Mouse (Mus musculus) hindbrain, embryonic 12.5 days (tissue): ENCODE measurements at regions not wholly inside any gene's neighbourhood (a gene's known extent, or its start where the extent isn't known, plus 50 kb on each side); places are given as distances from the start of the nearest gene placed in this dataset.

Source experiments
- ATAC-seq: fragments of 200-750 bp; cut with Nextera tagmentation; 2 replicates; pipeline ENCODE4 v1.8.0; 2017; ENCODE audit warnings: moderate TSS enrichment; ENCODE audit not compliant: low FRiP score
- H3K27ac ChIP-seq: fragments of 300-500 bp; sonication (generic); 2 replicates; pipeline ENCODE4 v1.5.1; 2016; ENCODE audit warnings: mild to moderate bottlenecking
- H3K27me3 ChIP-seq: fragments of 300-500 bp; sonication (generic); 2 replicates; pipeline ENCODE4 v1.6.1; 2016; ENCODE audit warnings: mild to moderate bottlenecking
- H3K36me3 ChIP-seq: fragments of 300-500 bp; sonication (generic); 2 replicates; pipeline ENCODE4 v1.6.1; 2016; ENCODE audit warnings: mild to moderate bottlenecking
- H3K4me1 ChIP-seq: fragments of 300-500 bp; sonication (generic); 2 replicates; pipeline ENCODE4 v1.6.1; 2016
- H3K4me2 ChIP-seq: fragments of 300-500 bp; sonication (generic); replicated peaks from 2 replicates; pipeline ENCODE4 v1.6.1; 2016; ENCODE audit warnings: mild to moderate bottlenecking
- H3K4me3 ChIP-seq: fragments of 300-500 bp; sonication (generic); 2 replicates; pipeline ENCODE4 v1.5.1; 2016; ENCODE audit warnings: mild to moderate bottlenecking
- H3K9ac ChIP-seq: fragments of 300-500 bp; sonication (generic); 2 replicates; pipeline ENCODE4 v1.6.1; 2016; ENCODE audit warnings: mild to moderate bottlenecking, moderate library complexity
- H3K9me3 ChIP-seq: fragments of 300-500 bp; sonication (generic); replicated peaks from 2 replicates; pipeline ENCODE4 v1.6.1; 2016; ENCODE audit warnings: mild to moderate bottlenecking
- WGBS: fragments of 180-500 bp; shearing (Covaris S2); methylation state at CpG from one replicate; pipeline ENCODE4 v1.1.7; 2016; 5-methylcytosine and 5-hydroxymethylcytosine counted together

DNA sequence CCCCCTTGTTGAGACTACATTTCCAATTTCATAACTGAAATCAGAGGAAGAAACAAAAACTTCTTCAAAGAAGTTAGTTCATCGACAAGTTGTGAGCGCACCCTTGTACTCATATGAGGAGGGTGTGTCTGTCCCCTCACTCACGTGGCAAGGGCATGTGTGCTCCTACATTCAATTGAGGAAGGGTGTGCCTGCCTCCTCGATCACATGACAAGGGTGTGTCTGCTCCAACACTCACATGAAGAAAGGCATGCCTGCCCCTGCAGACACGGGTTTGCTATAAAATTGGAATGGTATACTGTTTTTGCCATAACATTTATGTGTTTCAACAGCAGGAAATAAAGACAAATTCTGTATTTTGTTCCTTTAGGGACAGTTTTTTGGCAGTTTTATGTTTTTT lies 290.6 kb upstream of the Spred2 start:
- 87% methylated on average over 5 of the region's 5 CpGs for whole genome bisulfite sequencing

GRCm38 (mm10) chr11:19641153-19641552 lies 283.0 kb upstream of the Spred2 start:
- no peak for ATAC-seq
- no peak overlapping the region for H3K4me2 ChIP-seq
- no peak overlapping the region for H3K27ac ChIP-seq
- 62% methylated on average over 8 of the region's 8 CpGs for WGBS
- H3K4me3 ChIP-seq, result no peak overlapping the region
- H3K4me1 ChIP-seq, result no peaks in the 10 kb centered on the region
- H3K9me3 ChIP-seq, result no peaks in the 10 kb centered on the region
- no peaks in the 10 kb centered on the region for H3K36me3 ChIP-seq
- no peaks in the 10 kb centered on the region for H3K27me3 ChIP-seq
- H3K9ac ChIP-seq, result no peak overlapping the region

More for the DNA sequence above, 290.6 kb upstream of the Spred2 start:
- Histone ChIP-seq H3K9me3 (no peaks in the 10 kb centered on the region), H3K4me3 (no peak overlapping the region), H3K4me2 (no peak overlapping the region), H3K36me3 (no peaks in the 10 kb centered on the region), H3K4me1 (no peaks in the 10 kb centered on the region), H3K27ac (no peak overlapping the region), H3K9ac (no peak overlapping the region), H3K27me3 (no peaks in the 10 kb centered on the region)
- ATAC-seq, result no peak

DNA sequence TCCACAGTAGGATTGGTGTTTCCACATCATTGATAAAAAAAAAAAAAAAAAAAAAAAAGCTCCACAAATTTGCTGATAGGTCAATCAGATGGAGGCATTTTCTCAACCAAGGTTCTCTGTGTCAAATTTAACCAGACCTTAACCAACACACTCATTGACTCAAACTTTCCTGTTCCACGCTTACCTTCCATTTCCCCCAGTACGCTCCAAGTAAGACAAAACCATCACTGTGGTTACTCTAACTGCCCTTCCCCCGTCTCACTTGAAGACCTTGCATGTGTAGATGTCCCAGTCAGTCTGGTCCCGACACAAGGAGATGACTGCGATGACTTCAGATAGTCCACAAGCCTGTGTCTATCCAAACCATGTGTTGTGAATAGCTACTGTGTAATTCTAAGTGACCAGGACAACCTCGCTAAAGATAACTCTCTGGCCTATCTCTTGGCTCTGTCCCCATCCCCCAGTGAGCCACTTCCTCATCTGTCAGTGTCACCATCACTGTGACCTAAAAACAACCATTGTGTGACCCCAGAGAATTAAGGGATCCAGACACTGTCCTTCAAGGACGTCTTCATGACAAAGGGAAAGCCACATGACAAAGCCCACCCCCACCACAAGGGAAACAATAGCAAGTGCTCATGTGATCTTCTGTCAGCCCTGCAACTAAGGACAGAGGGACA lies 279.9 kb upstream of the Spred2 start:
- Histone ChIP-seq H3K36me3 (no peaks in the 10 kb centered on the region), H3K4me3 (no peak overlapping the region), H3K27me3 (no peaks in the 10 kb centered on the region), H3K4me2 (no peak overlapping the region), H3K9me3 (no peaks in the 10 kb centered on the region), H3K4me1 (no peaks in the 10 kb centered on the region), H3K9ac (no peak overlapping the region), H3K27ac (no peak overlapping the region)
- no peak for ATAC-seq
- 62% methylated on average over 7 of the region's 7 CpGs for WGBS

DNA sequence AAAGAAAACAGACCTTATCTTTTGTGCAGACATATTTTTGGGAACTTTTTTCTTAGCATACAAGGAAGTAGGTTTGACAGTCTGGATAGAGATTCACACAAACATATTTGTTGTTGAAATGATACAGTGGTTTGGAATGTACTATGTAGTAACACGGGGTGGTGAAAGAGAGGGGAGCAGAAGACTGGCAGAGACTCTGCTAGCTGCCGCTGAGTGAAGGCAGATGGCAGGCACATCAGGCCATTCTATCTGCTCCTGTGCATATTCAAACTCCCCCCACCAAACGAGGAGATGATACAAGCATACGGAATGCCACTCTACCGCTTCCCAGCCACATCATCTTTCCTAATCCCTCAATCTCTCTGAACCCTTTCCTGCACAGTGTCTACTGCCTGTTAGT lies 279.1 kb upstream of the Spred2 start:
- Histone ChIP-seq H3K4me2 (no peak overlapping the region), H3K36me3 (no peaks in the 10 kb centered on the region), H3K4me3 (no peak overlapping the region), H3K9ac (no peak overlapping the region), H3K4me1 (no peaks in the 10 kb centered on the region), H3K27ac (no peak overlapping the region), H3K27me3 (no peaks in the 10 kb centered on the region), H3K9me3 (no peaks in the 10 kb centered on the region)
- ATAC-seq, result no peak
- WGBS, result 73% methylated on average over 5 of the region's 5 CpGs

GRCm38 (mm10) chr11:19651522-19651921 lies 272.7 kb upstream of the Spred2 start:
- no peak overlapping the region for H3K9ac ChIP-seq
- H3K36me3 ChIP-seq, result no peaks in the 10 kb centered on the region
- no peaks in the 10 kb centered on the region for H3K27me3 ChIP-seq
- H3K4me1 ChIP-seq, result 0 out of 2 replicates have a peak, but pooled peaks cover 4% of the 10 kb centered on the region
- WGBS, result 95% methylated on average over 6 of the region's 6 CpGs
- ATAC-seq, result no peak
- no peak overlapping the region for H3K27ac ChIP-seq
- H3K4me3 ChIP-seq, result no peak overlapping the region
- no peaks in the 10 kb centered on the region for H3K9me3 ChIP-seq
- no peak overlapping the region for H3K4me2 ChIP-seq

DNA sequence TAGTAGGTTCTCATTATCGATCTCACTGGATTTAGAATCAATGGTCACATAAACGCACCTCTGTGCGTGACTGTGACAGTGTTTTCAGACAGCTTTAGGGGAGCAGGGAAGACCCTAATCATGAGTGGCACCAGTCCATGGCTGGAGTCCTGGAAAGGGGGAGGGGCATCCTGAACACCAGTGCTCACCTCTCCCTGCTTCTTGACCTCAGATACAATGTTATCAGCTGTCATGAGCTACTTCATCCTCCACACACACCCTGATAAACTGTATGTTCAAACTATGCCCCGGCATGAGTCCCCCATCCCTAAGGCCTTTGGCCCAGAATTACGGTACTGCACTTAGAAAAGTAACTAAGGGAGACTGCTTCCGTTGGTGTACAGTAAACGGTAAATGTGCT lies 272.2 kb upstream of the Spred2 start:
- Histone ChIP-seq H3K4me2 (no peak overlapping the region), H3K36me3 (no peaks in the 10 kb centered on the region), H3K9ac (no peak overlapping the region), H3K27me3 (no peaks in the 10 kb centered on the region), H3K9me3 (no peaks in the 10 kb centered on the region), H3K4me3 (no peak overlapping the region), H3K27ac (no peak overlapping the region), H3K4me1 (0 out of 2 replicates have a peak, but pooled peaks cover 4% of the 10 kb centered on the region)
- ATAC-seq, result no peak
- WGBS, result 94% methylated on average over 7 of the region's 7 CpGs

DNA sequence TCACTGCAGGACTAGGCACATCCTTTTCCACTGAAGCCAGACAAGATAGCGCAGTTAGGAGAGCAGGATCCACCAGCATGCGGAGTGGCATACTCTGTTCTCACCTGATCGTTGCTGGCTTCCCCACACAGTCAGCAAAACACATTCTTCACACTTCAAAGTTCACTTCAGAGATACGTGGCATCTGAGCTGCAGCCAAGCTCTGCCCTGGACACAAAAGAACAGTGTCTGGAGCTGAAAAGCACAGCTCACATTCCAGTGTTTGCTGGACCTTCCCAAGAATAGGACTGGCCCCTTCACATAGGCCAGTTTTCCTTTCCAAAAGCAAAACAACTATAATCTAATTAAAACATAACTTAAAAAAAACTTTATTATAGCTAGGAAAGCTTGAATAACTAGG lies 264.7 kb upstream of the Spred2 start:
- H3K4me1 ChIP-seq, result 0 out of 2 replicates have a peak, but pooled peaks cover 4% of the 10 kb centered on the region
- H3K4me3 ChIP-seq, result no peak overlapping the region
- H3K9me3 ChIP-seq, result no peaks in the 10 kb centered on the region
- no peak for ATAC-seq
- 68% methylated on average over 4 of the region's 4 CpGs for WGBS
- H3K4me2 ChIP-seq, result no peak overlapping the region
- H3K36me3 ChIP-seq, result no peaks in the 10 kb centered on the region
- H3K27me3 ChIP-seq, result no peaks in the 10 kb centered on the region
- no peak overlapping the region for H3K27ac ChIP-seq
- no peak overlapping the region for H3K9ac ChIP-seq

DNA sequence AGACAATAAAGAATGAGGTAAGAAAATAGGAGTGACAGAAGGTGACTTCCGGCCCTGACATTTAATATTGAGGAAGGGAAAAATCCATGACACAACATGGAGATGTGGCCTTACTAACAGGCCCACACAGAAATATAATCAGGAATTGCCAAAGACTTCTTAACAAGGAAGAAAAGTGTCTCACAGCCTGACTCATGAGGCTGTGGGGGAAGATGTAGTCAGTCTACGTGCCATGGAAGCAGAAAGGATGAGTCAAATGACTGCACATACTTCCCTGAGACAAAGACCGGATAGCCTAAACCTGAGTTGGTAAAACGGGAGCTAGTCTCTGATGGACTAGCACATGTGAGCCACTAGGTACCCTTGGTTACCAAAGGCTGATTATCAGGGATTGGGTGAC lies 257.4 kb upstream of the Spred2 start:
- H3K9ac ChIP-seq, result no peak overlapping the region
- H3K4me3 ChIP-seq, result no peak overlapping the region
- H3K27ac ChIP-seq, result no peak overlapping the region
- H3K36me3 ChIP-seq, result no peaks in the 10 kb centered on the region
- no peak for ATAC-seq
- no peak overlapping the region for H3K4me2 ChIP-seq
- H3K9me3 ChIP-seq, result no peaks in the 10 kb centered on the region
- 92% methylated on average over 4 of the region's 4 CpGs for WGBS
- H3K27me3 ChIP-seq, result no peaks in the 10 kb centered on the region
- peaks cover 4% of the 10 kb centered on the region; the same call in 1 of the 2 replicates for H3K4me1 ChIP-seq

DNA sequence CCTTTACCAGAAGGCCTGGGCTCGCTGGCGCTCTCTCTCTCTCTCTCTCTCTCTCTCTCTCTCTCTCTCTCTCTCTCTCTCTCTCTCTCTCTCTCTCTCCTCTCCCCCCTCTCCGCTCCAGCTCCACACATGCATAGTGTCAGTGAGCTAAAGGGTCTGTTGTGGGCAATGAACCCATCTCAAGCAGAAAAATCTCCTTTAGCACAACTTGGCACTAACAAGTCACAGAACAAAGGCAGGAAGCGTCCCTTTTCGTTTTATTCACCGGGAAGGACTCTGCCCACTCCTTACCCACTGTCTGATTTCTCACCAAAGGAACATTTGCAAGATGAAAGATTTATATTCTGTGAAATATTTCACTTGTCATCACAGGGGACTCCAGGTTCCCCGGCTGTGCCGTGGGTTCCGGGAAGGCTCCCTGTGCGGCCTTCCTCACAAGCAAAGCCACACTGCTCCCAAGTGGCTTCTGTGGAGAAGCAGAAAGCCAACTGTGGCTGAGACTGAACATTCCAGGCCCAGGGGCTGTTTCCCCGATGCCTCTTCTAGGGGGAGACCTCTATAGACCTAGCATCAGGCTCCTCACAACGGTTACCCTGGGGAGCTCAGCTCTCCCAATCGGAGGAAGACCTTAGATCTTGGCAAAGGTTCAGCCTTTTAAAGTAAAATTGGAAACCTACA lies 253.2 kb upstream of the Spred2 start:
- peak; percentile 66; the same call in 1 of the 2 replicates for ATAC-seq
- Histone ChIP-seq H3K36me3 (no peaks in the 10 kb centered on the region), H3K4me2 (no peak overlapping the region), H3K4me3 (no peak overlapping the region), H3K9ac (no peak overlapping the region), H3K4me1 (peaks cover 9% of the 10 kb centered on the region), H3K27ac (no peak overlapping the region), H3K27me3 (no peaks in the 10 kb centered on the region), H3K9me3 (no peaks in the 10 kb centered on the region)
- 56% methylated on average over 13 of the region's 13 CpGs for WGBS

DNA sequence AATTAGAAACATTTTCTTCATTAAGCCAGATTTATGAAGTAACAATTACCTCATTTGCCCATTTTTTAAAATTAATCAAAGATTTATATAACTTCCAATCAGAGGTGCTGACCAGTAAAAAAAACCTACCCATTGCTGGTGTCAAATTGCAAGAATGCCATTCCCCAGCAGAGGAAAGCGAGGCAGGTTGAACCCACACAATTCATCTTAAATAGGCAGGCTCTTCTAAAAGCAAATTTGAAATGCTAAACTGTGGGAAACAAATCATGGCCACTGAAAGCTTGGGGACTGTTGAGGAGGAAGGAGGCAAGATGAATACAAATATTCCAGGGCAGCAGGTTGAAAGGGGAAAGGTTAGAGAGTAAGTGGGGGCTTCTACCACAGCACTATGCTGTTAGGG lies 251.2 kb upstream of the Spred2 start:
- Histone ChIP-seq H3K4me3 (no peak overlapping the region), H3K27ac (no peak overlapping the region), H3K4me2 (no peak overlapping the region), H3K9me3 (no peaks in the 10 kb centered on the region), H3K9ac (no peak overlapping the region), H3K36me3 (no peaks in the 10 kb centered on the region), H3K27me3 (no peaks in the 10 kb centered on the region), H3K4me1 (peaks cover 9% of the 10 kb centered on the region)
- WGBS, result 34% methylated on average over 1 of the region's 1 CpGs
- ATAC-seq, result no peak

- H3K27me3 ChIP-seq, result no peaks in the 10 kb centered on the region
- no peak overlapping the region for H3K27ac ChIP-seq
- WGBS, result 85% methylated on average over 1 of the region's 1 CpGs
- no peaks in the 10 kb centered on the region for H3K9me3 ChIP-seq
- H3K4me3 ChIP-seq, result no peak overlapping the region
- ATAC-seq, result no peak
- H3K36me3 ChIP-seq, result no peaks in the 10 kb centered on the region
- H3K4me2 ChIP-seq, result no peak overlapping the region
- no peak overlapping the region for H3K9ac ChIP-seq
- peaks cover 4% of the 10 kb centered on the region; the same call in 1 of the 2 replicates for H3K4me1 ChIP-seq
These were observed 247.7 kb upstream of the Spred2 start for GRCm38 (mm10) chr11:19676514-19676913.

- peak; percentile 50; the same call in 1 of the 2 replicates for ATAC-seq
These were observed 245.1 kb upstream of the Spred2 start for GRCm38 (mm10) chr11:19679041-19679440.

DNA sequence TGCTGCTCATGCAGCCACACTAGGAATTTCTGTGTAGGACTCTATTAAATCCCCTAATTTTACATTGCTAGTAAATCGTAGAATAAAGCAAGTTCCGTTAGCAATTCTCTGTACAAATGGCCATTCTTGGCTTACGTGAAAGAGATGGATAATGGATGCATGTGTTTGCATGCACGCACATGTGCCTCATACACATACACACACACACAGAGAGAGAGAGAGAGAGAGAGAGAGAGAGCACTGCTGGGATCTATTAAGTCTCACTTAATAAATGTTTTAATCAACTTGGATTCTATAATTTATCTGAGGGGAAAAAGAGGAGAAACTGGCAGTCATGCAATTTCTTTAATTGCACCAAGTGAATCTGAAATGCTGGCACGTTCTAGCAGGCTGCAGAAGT lies 244.5 kb upstream of the Spred2 start:
- Histone ChIP-seq H3K27ac (no peak overlapping the region), H3K36me3 (no peaks in the 10 kb centered on the region), H3K4me3 (no peak overlapping the region), H3K4me1 (no peaks in the 10 kb centered on the region), H3K9me3 (no peaks in the 10 kb centered on the region), H3K27me3 (no peaks in the 10 kb centered on the region), H3K9ac (no peak overlapping the region), H3K4me2 (no peak overlapping the region)
- ATAC-seq, result no peak
- 73% methylated on average over 5 of the region's 5 CpGs for WGBS

More at GRCm38 (mm10) chr11:19679041-19679440, 245.1 kb upstream of the Spred2 start:
- WGBS, result 50% methylated on average over 2 of the region's 2 CpGs
- H3K9me3 ChIP-seq, result no peaks in the 10 kb centered on the region
- H3K4me1 ChIP-seq, result no peaks in the 10 kb centered on the region
- no peak overlapping the region for H3K4me2 ChIP-seq
- no peak overlapping the region for H3K9ac ChIP-seq
- H3K36me3 ChIP-seq, result no peaks in the 10 kb centered on the region
- H3K27me3 ChIP-seq, result no peaks in the 10 kb centered on the region
- H3K4me3 ChIP-seq, result no peak overlapping the region
- H3K27ac ChIP-seq, result no peak overlapping the region
